Mouse (Mus musculus) forebrain, postnatal 0 days (tissue): Measurements from ENCODE around the gene Myo15. TPM values are rescaled to one million over a fixed set of nuclear protein-coding genes. Genes with fewer than 3 reads are reported as not detected.
A peak's percentile ranks its signal among the peaks of the same experiment; 100 is the strongest.

Experiments
- ATAC-seq: fragments of 200-750 bp; cut with Nextera tagmentation; 2 replicates; pipeline ENCODE4 v1.8.0; 2017; ENCODE audit warnings: mild to moderate bottlenecking, moderate library complexity
- DNase-seq: peaks from one replicate; pipeline ENCODE4 v3.0.0-alpha.2; 2015
- H3K27ac ChIP-seq: fragments of 300-500 bp; sonication (generic); 2 replicates; pipeline ENCODE4 v1.5.1; 2014; ENCODE audit warnings: low read depth, mild to moderate bottlenecking, antibody characterized with exemption, low read length, moderate library complexity, mixed read lengths
- H3K27me3 ChIP-seq: fragments of 300-500 bp; sonication (generic); 2 replicates; pipeline ENCODE4 v1.6.1; 2014; ENCODE audit warnings: mild to moderate bottlenecking, low read length, mixed read lengths; ENCODE audit not compliant: insufficient read depth
- H3K36me3 ChIP-seq: fragments of 300-500 bp; sonication (generic); 2 replicates; pipeline ENCODE4 v1.6.1; 2014; ENCODE audit warnings: mild to moderate bottlenecking, moderate library complexity; ENCODE audit not compliant: insufficient read depth
- H3K4me1 ChIP-seq: fragments of 300-500 bp; sonication (generic); 2 replicates; pipeline ENCODE4 v1.6.1; 2014; ENCODE audit warnings: antibody characterized with exemption; ENCODE audit not compliant: insufficient read depth
- H3K4me2 ChIP-seq: fragments of 300-500 bp; sonication (generic); 2 replicates; pipeline ENCODE4 v1.6.1; 2014; ENCODE audit warnings: low read depth, mild to moderate bottlenecking, moderate library complexity
- H3K4me3 ChIP-seq: fragments of 300-500 bp; sonication (generic); 2 replicates; pipeline ENCODE4 v1.5.1; 2014; ENCODE audit warnings: low read depth, low read length, mixed read lengths
- H3K9ac ChIP-seq: fragments of 300-500 bp; sonication (generic); 2 replicates; pipeline ENCODE4 v1.6.1; 2014; ENCODE audit warnings: mild to moderate bottlenecking
- H3K9me3 ChIP-seq: fragments of 300-500 bp; sonication (generic); 2 replicates; pipeline ENCODE4 v1.6.1; 2016; ENCODE audit warnings: low read length
- CTCF ChIP-seq: sonication (generic); IDR thresholded peaks from 2 replicates; pipeline ENCODE4 v1.5.1; 2016; ENCODE audit warnings: antibody characterized with exemption, control low read depth, low read depth
- WGBS: fragments of 180-500 bp; shearing (Covaris S2); extraction: QIAGEN DNeasy Blood & Tissue Kit; methylation state at CpG from one replicate; pipeline ENCODE4 v1.1.7; 2014; 5-methylcytosine and 5-hydroxymethylcytosine counted together
- polyA plus RNA-seq: library from polyadenylated mRNA; unstranded; fragments of >200 nt; fragmentation: Nextera tagmentation; extraction: Ambion mirVana; gene quantifications from 2 replicates; pipeline ENCODE4 v1.2.1, GENCODE M21; 2015
- total RNA-seq: library from RNA; depleted of rRNA; stranded (reverse); fragments of >200 nt; gene quantifications from 2 replicates; pipeline ENCODE4 v1.2.3, GENCODE M21; 2014

Gene Myo15
- total and polyA plus RNA-seq, 2 experiments from 2014 or later: 0.13 to 0.24 TPM

GRCm38 (mm10) chr11:60514941-60515340 lies 45.8 kb downstream of the Myo15 start:
- no peak for ATAC-seq
- no peak for TF ChIP-seq CTCF
- Histone ChIP-seq H3K4me1 (no peaks in the 10 kb centered on the region), H3K9me3 (no peaks in the 10 kb centered on the region), H3K27ac (no peak overlapping the region), H3K27me3 (no peaks in the 10 kb centered on the region; the same call in 1 of the 2 replicates), H3K36me3 (no peaks in the 10 kb centered on the region), H3K9ac (no peak overlapping the region), H3K4me2 (no peak overlapping the region), H3K4me3 (no peak overlapping the region)
- 67% methylated on average over 2 of the region's 2 CpGs for WGBS
- DNase-seq: no peak

DNA sequence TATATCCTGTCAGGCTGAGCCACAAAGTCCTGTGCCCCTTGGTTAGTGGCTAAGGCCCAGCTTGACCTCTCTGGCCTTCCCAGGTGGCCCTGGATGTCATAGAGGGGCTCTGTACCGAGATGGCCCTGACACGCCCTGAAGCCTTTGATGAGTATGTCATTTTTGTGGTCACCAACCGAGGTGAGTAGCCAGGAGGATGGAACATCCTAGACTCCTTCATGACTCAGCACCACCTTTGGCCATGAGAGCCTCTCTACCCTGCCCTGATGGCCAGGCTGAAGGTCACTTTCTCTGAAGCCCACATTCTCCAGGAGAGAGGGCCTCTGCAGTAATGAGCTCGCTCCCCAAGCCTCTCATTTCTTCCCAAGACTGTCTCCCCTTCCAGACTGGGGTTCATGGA lies 49.2 kb downstream of the Myo15 start:
- 82% methylated on average over 4 of the region's 4 CpGs for WGBS
- H3K4me1 ChIP-seq: no peaks in the 10 kb centered on the region
- ATAC-seq (no peak), DNase-seq (no peak)
- no peak overlapping the region for H3K27ac ChIP-seq
- no peak overlapping the region for H3K9ac ChIP-seq
- no peaks in the 10 kb centered on the region for H3K27me3 ChIP-seq
- no peak overlapping the region for H3K4me3 ChIP-seq
- no peaks in the 10 kb centered on the region for H3K36me3 ChIP-seq
- no peaks in the 10 kb centered on the region for H3K9me3 ChIP-seq
- no peak overlapping the region for H3K4me2 ChIP-seq
- no peak for TF ChIP-seq CTCF

- 78% methylated on average over 5 of the region's 5 CpGs for WGBS
- Histone ChIP-seq H3K9me3 (no peaks in the 10 kb centered on the region), H3K27me3 (no peaks in the 10 kb centered on the region), H3K4me2 (no peak overlapping the region), H3K36me3 (no peaks in the 10 kb centered on the region), H3K4me1 (no peaks in the 10 kb centered on the region), H3K9ac (no peak overlapping the region), H3K4me3 (no peak overlapping the region), H3K27ac (no peak overlapping the region)
- no peak for TF ChIP-seq CTCF
- ATAC-seq: no peak
- DNase-seq: no peak
Observed at GRCm38 (mm10) chr11:60522027-60522426, 52.9 kb downstream of the Myo15 start.

- no peak overlapping the region for H3K4me2 ChIP-seq
- no peak overlapping the region for H3K4me3 ChIP-seq
- no peak for TF ChIP-seq CTCF
- no peak for DNase-seq
- WGBS: 90% methylated on average over 6 of the region's 6 CpGs
- H3K27me3 ChIP-seq: no peaks in the 10 kb centered on the region
- no peak overlapping the region for H3K27ac ChIP-seq
- no peaks in the 10 kb centered on the region for H3K9me3 ChIP-seq
- no peak for ATAC-seq
- H3K4me1 ChIP-seq: no peaks in the 10 kb centered on the region
- no peaks in the 10 kb centered on the region for H3K36me3 ChIP-seq
- no peak overlapping the region for H3K9ac ChIP-seq
Observed at GRCm38 (mm10) chr11:60522661-60523365, 53.7 kb downstream of the Myo15 start.

DNA sequence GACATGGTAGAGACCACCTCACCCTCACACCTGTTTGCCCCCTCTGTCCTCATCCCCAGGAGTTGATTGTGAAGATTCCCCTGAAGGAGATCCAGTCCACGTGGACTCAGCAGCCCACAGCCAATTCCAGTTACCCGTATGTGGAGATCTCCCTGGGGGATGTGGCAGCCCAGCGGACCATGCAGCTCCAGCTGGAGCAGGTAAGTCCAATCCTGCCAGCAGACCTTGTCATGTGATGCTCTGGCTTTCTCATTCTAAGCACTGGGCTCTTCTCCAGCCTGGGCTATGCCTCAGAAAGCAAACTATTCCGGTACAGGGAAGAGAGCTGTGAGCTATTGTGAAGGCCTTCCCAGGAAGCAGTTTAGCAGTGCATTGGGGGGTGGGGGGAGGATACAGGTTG lies 57.3 kb downstream of the Myo15 start:
- WGBS: 64% methylated on average over 4 of the region's 4 CpGs
- H3K9me3 ChIP-seq: no peaks in the 10 kb centered on the region
- H3K36me3 ChIP-seq: no peaks in the 10 kb centered on the region
- ATAC-seq (no peak), DNase-seq (no peak)
- no peak overlapping the region for H3K27ac ChIP-seq
- H3K4me3 ChIP-seq: no peak overlapping the region
- no peaks in the 10 kb centered on the region for H3K27me3 ChIP-seq
- no peak overlapping the region for H3K4me2 ChIP-seq
- no peaks in the 10 kb centered on the region for H3K4me1 ChIP-seq
- H3K9ac ChIP-seq: no peak overlapping the region
- TF ChIP-seq CTCF: no peak

DNA sequence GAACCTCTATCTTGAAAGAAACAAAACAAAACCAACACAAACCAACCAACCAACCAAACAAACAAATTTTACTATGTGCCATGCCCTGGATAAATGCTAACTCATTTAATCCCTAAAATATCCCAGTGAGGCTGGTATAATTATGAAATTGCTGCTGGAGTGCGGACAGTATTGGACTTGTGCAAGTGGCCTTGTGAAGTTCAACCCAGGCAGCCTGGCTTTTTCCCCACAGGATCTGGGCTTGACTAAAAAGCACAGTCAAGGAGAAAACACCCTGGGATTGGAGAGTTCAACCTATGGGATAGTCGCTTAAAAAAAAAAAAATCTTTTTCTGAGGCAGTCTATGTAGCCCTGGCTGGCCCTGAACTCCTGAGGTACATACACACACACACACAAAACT lies 66.5 kb downstream of the Myo15 start:
- no peaks in the 10 kb centered on the region for H3K27me3 ChIP-seq
- H3K4me1 ChIP-seq: peaks cover 13% of the 10 kb centered on the region
- peak overlapping the region; percentile 94; the same call in 1 of the 2 replicates for H3K4me2 ChIP-seq
- no peaks in the 10 kb centered on the region for H3K9me3 ChIP-seq
- 89% methylated on average over 2 of the region's 2 CpGs for WGBS
- no peaks in the 10 kb centered on the region for H3K36me3 ChIP-seq
- H3K4me3 ChIP-seq: no peak overlapping the region
- TF ChIP-seq CTCF: no peak
- H3K9ac ChIP-seq: no peak overlapping the region
- ATAC-seq (no peak), DNase-seq (no peak)
- 0 out of 2 replicates have a peak overlapping the region, but pooled peaks have one; percentile 98 for H3K27ac ChIP-seq

GRCm38 (mm10) chr11:60536180-60536858 lies 67.2 kb downstream of the Myo15 start, which contains the start of gene Alkbh5:
Gene Alkbh5 (plus strand): TSS chr11:60536381.
- Histone ChIP-seq H3K27ac (peak within 1 kb of the TSS; percentile 98), H3K27me3 (no peaks in the 10 kb centered on the region), H3K4me3 (peak within 1 kb of the TSS; percentile 84), H3K36me3 (no peaks in the 10 kb centered on the region), H3K4me1 (peaks cover 18% of the 10 kb centered on the region), H3K9me3 (no peaks in the 10 kb centered on the region), H3K4me2 (peak within 1 kb of the TSS; percentile 94), H3K9ac (peak within 1 kb of the TSS; percentile 77)
- ATAC-seq: no peak
- WGBS: 13% methylated on average over 9 of the region's 9 CpGs
- DNase-seq: peak; percentile 63
- no peak for TF ChIP-seq CTCF
